Mouse (Mus musculus) T-cell, adult 66 days (primary cell): ENCODE measurements around the gene 2410004B18Rik. TPM values are rescaled to one million over a fixed set of nuclear protein-coding genes. Genes with fewer than 3 reads are reported as not detected.

ENCODE experiments used
- total RNA-seq, 2 experiments: library from RNA; stranded (reverse); gene quantifications; 3 replicates in 1 of 2; 4 replicates in 1 of 2; pipeline ENCODE4 v1.2.4; 2023

Gene 2410004B18Rik
- total RNA-seq = 10 to 100 TPM; 43.3 to 63.8 TPM

DNA sequence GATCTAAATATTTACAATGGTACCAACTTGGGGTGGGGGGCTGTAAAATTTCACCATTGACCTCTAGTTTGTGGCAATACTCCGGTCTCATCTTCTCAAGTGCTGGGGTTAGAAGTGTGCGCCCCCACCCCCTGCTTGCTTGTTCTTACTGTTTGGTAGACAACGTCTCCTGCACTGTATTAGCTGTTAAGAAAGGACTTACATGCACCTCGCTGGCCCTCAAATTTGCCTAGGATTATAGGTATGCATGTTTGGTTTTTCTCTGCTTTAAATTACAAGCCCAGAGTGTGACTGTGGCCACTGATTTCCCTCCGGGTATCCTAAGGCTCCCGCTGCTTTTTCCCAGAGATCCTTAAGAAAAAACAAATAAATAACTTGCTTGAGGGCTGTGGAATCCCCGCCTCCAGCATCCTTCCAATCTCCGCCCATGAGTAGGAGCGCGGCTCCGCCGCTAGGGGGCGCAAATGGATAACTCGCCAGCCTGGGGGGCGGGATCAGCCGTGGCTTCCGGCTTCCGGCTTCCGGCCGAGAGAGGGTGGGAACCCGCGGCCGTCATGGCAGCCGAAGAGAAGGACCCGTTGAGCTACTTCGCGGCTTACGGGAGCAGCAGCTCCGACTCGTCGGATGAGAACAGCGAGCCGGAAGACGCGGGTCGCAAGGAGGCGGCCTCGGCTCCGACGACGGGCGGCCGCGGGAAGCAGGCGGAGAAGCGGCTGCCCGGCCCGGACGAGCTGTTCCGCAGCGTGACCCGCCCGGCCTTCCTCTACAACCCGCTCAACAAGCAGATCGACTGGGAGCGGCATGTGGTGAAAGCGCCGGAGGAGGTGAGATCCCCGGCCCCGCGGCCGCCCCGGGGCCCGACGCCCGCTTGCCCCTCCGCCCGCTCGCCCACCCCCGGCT, at the start of gene 2410004B18Rik:
TSS of gene 2410004B18Rik (plus strand) at position 510 of the 900 bp plus-strand sequence.

DNA sequence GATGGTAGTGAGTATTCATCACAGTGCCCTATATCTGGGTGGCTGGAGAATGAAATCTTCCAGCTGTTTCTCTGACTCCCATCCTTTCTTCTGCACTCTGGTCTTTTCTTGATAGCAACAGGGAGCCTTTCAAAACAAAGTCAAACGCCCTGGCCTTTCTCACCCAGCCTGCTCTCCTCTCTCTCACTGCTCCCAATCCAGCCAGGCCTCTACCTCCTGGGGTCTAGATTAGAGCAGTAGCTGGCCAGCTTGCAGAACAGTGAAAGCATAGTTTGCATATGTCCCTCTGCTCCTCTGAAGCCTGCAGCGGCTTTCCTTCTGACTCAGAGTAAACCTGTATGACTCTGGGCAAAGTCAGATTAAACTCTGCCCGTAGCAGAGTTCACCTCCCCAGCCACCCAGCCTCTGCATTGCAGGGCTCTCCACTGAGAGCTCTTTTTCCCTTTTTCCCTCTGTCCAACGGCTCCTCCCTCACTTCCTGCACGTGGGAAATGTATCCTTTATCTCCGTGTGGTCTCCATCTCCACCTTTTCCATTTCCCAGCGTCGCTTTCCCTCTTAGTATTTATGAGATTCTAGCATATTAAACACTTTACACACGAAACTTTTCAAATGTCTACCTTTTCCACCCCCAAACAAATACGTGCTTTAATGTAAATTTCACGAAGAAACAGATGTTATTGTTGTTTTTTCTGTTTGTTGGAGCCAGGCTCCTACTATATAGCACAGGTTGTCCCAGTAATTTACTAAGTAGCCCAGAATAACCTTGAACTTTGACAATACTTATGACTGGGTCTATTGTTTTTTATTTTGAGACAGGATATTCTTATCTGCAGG, 15.6 kb upstream of the 2410004B18Rik start, which contains the start of gene Bcl10:
TSS of gene Bcl10 (plus strand) at position 786 of the 836 bp plus-strand sequence.

DNA sequence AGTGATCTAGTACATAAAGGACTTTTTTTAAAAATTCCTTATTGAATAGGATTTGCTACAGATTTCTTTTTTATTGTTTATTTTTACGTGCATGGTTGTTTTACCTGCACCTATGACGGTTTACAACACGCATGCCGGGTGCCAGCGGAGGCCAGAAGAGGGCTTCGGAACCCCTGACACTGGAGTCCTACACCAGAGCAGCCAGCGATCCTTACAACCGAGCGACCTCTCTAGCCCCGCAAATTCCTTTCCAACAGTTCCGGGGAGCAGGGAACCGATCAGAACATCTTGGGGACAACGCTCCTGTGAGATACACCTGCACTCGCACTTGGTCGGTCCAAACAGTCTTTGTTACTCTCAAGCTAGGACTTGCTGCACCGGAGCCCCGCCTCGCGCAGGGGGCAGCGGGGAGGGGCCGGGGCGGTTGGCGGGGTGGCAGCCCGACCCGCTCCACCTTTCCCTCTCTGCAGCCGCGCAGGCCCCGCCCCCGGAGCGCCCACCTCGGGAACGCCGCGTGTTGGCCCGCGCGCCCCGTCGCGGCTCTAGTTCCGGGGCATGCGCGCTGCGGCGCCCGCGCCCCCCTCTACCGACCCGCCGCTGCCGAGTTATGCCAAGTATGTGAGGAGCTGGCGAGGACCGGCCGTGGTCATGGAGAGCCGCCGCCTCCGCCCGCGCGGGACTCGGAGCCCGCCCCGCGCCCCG, 49.6 kb downstream of the 2410004B18Rik start, which contains the start of gene Syde2:
TSS of gene Syde2 (plus strand) at position 603 of the 702 bp plus-strand sequence.

Other genes with a start within 250 kb of the 2410004B18Rik start
- gene Ddah1, start 179.3 kb upstream of the 2410004B18Rik start, total RNA-seq = not detected
- gene Bcl10, start 15.2 kb upstream of the 2410004B18Rik start, total RNA-seq = 10 to 100 TPM; 73.4 to 76.2 TPM
- 1 to 10 TPM; 2.6 to 3.2 TPM for gene Syde2, start 49.9 kb downstream of the 2410004B18Rik start, total RNA-seq
- not detected for gene Wdr63, start 170.1 kb downstream of the 2410004B18Rik start, total RNA-seq
- 10 to 100 TPM in 1 of 2 experiments, 1 to 10 TPM in 1; 8.7 to 12.9 TPM for gene Mcoln3, start 179.4 kb downstream of the 2410004B18Rik start, total RNA-seq
- 10 to 100 TPM; 23.2 TPM for gene Mcoln2, start 211.8 kb downstream of the 2410004B18Rik start, total RNA-seq